Mouse (Mus musculus): ENCODE measurements at regions not wholly inside any gene's neighbourhood (a gene's known extent, or its start where the extent isn't known, plus 50 kb on each side); places are given as distances from the start of the nearest gene placed in this dataset.
A peak's percentile ranks its signal among the peaks of the same experiment; 100 is the strongest.

DNA sequence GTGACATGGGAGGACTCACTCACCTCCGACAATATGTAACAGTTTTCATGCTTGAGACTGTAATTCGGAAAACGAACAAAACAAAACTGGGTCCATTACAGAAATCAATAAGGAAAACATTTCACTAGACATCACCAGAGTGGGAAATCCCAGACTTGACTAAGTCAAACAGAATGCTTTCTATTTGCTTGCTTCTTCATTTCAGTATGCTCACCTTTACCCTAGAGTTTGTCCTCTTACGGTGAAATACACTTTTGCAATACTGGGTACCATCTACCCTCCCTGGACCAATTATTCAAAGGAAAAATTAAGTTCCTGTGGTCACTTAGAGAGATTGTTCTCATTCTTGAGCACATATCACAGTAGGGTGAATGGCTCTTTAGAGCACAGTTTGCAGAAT lies 613.4 kb upstream of the 4930412O13Rik start:
- no peak for DNase-seq

DNA sequence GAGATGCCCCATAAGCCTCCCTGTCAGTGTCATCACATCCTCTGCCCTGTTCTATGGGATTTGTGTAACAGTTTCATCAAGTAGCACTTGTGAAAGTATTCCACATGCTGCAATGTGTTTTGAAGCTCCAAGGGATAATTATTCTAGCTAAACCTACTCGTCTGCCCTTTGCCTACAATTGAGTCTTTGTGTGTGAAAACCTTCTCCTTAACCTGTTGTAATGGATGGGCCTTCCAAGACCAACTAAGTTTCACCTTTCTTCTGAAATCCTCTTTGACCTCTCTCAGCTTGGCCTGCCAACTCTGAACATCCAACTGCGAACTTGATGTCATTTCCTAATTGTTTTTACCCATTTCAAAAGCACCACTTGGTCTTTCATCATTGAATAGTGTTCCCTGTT lies 597.6 kb upstream of the 4930412O13Rik start:
- DNase-seq: no peak

DNA sequence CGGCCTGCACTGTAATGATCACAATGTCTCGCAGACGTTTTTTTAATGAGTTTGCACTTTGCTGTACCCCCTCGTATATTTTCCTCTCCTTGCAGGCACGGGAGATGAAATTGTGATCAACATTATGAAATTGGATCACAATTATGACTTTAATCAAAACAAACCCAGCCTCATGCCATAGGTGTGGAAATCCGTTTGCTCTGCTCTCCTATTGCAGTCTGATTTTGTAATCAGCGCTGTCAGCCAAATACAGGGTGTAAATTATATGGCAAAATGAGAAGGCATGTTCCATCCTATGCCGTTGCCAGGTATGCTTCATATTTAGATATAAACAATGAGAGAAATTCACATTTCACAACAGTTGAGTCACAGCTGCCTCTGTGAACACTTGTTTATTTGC lies 595.3 kb upstream of the 4930412O13Rik start:
- DNase-seq: no peak

DNA sequence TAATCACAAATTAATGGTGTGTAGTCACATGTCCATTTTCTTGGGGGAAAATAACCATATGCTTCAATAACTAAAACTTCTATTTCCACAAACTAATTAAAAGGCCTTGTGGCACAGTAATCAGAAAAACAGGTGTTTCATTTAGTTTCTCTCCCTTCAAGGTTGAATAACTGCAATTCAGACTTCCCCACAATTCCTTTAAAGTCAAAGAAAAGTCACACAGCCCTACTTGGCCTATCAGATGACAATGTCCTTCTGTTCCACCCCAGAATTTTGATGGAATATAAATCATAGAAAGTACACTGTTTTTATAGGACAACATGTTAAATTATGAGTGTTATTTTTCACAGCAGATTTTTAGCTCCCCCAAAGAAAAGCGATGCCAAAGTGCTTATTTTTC lies 594.0 kb upstream of the 4930412O13Rik start:
- no peak for DNase-seq

DNA sequence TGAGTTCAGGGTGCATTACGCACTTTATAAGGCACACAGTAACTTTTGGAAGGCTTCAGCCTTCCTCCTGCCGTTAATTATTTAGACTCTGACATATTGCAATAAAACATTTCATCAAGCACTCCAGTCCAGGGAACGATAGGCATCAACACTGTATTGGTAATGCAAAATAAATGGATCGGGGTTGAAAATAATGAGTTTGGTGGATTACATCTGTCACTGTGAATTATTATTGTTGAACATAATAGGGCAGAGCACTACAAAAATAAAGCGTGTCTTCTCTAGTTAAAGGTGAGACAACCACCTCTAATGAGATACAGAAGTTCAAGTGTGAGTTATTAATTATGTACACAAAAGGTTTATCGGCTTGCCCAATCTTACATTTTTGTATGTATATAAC lies 593.4 kb upstream of the 4930412O13Rik start:
- no peak for DNase-seq

DNA sequence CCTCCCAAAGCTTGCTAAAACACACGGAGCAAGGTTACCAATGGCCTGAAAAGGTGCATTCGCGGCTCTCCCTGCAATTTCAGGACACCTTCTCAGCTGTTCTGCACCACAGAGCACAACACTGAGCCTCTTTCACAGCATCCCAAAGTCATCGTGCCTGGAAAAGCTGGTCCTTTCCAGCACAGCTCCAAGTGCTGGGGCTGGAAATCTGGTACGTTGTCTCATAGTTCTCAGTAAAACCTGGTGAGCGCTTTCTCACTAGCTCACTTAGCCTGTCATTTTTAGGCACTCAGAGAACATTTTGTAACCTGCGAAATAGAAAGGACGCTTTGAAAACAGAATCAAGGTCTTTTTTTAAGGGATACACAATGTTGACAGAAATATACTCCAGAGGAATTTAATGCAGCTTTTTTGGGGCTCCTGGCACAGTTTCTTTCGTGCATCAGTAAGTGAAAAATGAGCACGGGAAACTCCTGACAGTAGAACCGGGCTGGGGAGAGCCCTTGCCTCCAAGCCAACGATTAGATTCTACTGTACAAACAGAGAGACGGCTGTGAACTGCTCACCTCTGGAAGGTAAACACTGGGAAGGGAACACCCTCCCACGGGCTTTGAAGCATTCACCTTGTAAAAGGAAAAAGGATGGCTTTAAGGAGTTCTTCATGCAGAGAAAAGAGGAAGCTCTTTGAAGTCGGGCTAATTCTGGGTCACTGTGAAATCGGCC lies 549.3 kb upstream of the 4930412O13Rik start:
- peak in 1 of 2 experiments; percentile 9 for DNase-seq

DNA sequence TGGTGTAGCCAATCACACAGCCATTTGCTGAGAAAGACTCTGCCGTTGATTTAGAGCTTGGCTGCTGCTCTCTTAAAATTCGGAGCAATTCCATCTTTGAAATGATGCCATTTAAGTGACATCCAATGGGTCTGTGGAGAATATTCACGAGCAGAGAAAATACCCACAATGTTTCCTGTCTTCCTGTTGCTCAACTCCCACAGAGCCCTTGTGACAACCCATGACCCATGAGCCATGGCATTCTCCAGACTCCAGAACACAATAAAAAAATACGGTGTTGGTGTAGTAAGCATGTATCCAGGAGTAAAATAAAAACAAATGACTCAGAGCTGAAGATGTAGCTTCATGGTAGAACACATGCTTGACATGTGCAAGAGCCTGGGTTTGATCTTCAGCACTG lies 532.1 kb upstream of the 4930412O13Rik start:
- DNase-seq: no peak

DNA sequence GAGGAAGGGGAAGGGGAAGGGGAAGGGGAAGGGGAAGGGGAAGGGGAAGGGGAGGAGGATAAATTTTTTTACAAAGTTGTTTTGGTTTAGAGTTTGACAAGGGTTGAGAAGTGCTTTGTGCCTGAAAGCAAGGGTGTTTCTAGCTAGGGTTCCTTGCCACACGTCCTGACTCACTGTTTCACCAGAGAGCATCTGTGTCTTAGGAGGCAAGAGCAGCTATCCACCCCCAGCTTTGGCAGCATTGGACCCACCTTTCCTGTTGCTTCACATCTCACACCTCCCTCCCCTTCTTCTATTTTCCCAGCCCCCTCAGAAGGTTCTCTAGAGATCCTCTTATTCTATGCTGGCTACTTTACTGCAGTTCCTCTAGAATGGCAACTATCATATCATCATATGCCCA lies 531.1 kb upstream of the 4930412O13Rik start:
- no peak for DNase-seq

DNA sequence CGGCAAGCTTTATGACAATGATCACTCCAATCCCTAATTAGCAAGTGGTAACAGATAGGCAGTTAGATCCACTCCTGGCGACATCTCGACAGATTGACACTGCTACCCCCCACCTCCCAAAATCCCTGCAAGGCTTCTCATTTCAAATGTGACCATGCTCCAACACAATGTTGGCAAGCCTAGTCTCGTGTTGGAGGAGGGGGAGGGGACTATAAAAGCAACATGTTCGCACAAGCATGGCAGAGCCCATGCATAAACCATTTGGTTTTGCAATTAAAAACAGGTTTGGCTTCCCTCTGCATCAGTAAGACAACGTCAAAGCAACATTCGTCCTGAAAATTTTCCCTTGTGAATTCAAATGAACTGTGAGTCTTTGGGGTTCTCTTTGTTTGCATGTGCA lies 528.9 kb upstream of the 4930412O13Rik start:
- peak in 1 of 2 experiments; percentile 6 for DNase-seq

DNA sequence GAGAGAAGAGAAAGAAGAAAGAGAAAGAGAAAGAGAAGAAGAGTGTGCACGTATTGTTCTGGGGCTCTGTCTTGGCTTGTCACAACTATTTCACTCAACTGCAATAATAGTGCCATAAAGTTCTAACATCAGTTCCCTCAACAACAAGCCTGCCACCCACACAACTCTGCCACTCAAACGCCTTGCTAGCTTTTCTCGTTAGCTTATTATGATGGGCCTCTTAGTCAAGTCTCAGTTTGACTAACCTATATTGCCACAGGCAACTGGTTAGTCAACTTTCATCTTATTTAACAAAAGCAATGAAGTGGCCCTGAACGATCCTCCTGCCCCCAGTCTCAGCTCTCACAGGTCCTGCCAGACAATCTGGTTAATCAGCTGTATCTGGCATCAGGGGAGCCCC lies 521.0 kb upstream of the 4930412O13Rik start:
- no peak for DNase-seq

DNA sequence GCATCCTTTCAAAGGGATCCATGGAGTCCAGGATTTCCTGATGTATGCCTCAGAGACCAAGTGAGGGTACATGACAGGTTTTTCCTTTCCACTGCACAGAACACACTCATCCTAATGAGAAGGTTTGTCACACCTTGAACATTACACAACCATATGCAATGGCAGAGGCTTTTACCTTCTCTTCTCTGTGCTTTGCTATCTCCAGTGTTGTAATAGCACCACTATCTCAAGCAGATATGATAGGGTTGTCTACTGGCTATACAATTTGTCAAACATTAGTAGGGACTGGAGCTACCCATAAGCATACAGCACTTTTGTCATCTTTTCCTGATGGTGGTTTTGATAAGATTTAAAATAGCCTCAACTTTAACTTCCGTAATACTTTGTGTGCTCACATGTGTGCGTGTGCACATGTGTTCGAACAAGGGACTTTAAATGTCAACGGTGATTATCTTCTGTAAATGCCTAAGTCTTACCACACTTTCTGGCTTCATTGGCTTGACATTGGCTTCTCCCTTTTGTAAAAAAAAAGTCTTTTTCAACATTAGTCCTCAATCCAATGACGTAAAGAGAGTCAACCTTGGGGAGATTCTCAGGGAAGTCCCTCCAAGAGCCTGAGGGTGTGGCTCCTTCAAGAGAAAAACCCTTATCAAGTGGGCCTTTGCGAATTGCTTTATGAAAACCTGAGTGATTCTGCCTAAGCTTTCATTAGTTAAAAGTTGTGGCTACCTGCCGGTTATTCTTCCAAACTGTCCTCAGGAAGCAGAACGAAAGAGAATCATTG lies 513.1 kb upstream of the 4930412O13Rik start:
- no peak for DNase-seq

DNA sequence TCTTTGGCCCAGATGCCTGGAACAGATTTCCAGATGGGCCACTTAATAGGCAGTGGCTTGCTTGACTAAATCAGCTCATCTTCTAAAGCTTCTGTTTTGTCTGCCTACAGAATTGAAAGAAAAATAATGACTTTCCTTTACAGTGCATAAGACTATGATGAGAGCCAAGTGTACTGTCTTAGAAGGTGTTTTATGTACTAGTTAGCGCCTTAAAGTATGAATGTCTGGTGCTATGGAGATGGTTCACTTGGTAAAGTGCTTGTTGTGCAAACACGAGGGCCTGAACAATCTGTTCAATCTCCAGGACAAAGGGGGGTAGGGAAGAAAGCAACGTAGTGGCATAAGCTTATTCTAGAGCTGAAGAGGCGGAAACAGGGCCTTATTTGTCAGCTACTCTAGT lies 511.5 kb upstream of the 4930412O13Rik start:
- DNase-seq: no peak

DNA sequence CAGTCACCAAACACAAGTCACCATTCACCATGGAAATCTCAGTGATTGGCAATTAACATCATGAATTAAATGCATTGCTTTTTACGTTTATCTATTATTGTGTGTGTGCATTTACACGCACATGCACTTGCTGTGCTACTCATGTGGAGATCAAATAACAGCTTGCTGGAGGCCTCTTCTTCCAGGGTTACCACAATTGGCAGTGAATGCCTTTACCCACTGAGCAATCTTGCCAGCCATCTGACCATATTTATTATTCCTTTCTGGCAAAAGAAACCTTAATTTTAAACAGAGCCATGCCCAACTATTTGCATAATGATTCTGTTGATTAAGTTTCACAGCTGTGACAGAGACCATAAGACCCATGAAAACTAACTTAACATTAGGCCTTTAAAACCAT lies 494.5 kb upstream of the 4930412O13Rik start:
- DNase-seq: no peak

DNA sequence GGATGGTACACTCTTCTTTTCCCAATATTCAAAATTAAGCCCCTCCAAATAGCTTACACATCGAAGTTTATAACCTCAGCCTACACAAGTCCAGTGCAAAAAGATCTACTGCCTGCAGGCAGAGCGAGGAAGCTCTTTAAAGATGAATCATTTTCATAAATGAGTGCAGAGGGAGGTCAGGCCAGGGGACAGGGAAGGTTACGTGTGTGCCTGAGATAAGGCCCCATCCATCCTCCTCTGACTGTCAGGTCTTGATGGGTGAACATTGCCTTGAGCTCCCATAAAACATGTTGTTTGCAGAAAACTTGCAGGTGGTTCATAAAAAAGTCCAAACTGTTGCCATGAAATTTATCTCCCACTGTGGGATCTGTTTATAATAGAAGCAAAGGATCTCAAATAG lies 493.0 kb upstream of the 4930412O13Rik start:
- peak; percentile 3 to 16 for DNase-seq

DNA sequence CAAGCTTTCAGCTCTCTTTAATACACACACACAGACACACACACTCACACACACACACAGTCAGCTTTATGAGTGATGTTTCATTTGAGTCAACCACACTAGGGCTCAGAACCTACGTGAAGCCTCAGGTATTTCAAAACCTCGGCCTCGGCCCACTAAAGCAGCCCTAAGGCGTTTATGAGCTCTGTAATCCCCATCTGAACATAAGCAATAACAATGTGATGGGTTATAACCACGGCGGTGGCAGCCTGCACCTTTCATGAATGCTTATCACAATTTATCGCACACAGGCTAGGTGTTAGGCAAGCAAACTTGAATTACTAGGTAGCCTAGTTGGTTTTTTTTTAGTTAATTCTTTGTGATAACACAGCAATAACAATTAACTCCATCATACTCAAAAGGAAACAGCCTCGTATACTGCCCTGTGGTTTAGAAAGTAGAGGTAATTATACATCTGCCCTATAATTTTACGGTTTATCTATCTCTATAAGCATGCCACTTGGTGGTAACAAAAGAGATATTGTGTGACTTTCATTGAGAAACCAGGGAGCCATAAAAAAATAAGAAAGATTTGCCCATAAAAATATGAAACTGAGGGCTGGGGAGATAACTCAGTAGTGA lies 485.6 kb upstream of the 4930412O13Rik start:
- DNase-seq: no peak

DNA sequence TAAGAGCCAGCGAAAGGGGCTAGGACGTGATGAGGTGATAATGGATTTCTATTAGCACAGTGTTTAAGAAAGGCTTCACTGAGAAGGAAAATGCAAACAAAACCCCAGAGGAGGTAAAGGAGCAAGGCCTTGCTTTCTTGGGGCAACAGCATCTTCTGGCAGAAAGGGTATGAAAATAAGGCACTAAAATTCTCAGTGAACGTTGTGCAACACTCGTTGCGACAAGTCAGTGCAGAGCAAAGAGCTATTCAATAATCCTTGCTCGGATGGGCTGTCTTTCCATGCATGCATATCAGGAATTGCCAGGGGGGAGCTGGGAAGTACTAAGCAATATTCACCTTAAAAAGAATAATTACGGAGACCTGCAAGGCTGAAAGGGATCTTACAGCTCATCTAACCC lies 479.6 kb upstream of the 4930412O13Rik start:
- DNase-seq: no peak

DNA sequence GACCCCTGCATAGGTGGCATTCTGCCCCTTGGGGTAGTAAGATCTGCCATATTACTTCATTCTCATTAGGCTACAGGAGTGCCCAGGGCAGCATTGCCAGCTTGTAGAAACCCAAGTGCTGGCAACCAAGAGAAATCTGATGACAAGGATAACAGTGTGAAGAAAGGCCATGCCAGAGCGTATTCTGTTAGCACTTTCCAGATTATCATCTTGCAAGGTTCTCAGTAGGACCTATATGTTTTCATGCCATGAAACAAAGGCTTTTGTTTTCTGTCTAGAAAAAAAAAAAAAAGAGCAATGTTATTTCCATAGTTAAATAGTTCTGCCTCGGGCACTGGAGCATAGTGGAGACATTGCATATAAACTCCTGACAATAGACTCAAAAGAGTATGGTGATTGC lies 478.8 kb upstream of the 4930412O13Rik start:
- no peak for DNase-seq

DNA sequence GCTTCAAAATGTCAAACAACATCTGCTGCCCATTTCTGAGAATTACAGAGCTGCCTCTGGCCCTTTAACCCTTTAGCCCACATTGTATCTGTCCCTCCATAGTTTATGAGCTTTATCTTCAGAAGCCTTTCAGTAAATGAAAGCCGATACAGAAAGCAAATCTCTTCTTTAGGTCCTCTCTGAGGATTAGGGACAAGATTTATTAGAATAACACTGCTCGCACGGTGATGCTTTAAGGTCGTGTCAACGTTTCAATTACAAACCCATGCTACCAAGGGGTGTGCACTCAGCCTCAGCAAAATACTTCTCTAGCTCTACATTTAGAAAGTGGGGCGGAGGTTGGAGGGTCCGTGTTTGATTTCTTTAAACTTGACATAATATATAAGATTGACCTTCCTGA lies 472.0 kb upstream of the 4930412O13Rik start:
- DNase-seq: no peak

DNA sequence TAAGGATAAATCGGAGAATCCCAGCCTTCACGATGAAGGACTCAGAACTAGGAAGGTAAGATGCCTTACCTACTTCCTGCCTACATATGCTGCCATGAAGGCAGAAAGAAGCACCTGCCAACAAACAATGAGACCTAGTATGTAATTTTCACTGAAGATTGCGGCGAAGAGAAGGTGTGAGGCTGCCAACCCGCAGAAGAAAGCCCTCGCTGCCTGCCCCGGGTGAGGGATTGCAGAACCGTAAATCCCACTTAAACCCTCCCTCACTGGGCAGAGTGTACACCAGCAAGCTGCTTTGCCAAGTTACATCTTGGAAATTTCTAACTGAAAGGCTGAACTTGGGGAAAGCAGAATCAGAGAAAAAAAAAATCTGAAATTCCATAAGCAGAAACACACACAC lies 458.4 kb upstream of the 4930412O13Rik start:
- DNase-seq: no peak

DNA sequence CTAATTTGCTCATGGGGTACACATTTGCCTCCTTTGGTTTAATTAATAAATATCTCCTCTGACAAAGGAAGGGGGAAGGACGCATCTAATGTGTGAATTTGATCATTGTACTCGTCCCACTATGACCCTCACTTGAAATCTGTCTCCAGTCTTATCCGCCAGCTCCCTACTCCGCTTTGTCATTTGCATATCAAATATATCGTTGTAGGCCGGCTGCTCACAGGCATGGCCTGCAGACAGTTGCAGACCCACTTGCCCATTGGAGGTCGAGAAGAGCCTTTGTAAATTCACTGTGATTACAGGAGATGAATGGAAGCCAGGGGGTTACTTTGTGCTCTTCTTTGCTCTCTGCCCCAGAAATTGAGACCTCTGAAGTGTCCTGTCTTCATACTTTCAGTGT lies 457.5 kb upstream of the 4930412O13Rik start:
- no peak for DNase-seq

DNA sequence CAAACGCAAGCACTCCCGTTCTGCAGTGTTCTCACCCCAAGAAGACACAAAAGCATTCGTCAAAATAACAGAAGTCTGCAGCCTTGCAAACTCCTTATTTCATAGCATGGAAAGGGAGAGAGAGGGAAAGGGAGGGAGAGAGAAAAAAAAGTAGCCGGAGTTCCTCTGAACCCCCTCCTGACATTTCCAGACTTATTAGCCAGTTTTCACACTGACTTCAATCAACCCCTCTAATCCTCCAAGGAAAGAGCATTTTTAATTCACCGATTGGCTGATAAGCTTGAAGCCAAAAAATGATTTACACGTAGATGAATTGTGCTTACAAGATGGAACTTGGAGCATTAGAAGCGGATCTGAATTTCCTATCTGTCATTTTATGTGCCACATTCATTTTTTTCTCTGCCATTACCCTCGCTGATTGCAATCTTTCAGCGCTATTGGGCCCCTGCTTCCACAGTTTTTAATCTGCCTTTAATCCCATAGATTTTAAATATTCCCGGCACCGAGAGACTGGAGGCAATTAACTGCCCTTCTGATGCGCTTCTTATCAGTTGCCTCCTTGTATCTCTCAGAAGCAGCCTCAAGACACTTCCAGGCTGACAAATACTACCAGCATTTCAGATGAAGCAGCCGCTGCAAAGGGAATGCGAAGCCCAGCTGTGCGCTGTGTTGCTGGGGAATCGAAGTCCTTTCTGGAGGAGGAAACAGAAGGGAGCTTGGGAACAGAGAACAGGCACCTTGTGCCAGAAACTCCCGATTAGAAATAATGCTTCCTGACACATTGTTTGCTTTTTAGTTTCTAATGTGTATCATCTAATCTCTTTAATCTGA lies 447.7 kb upstream of the 4930412O13Rik start:
- peak; percentile 10 to 16 for DNase-seq

DNA sequence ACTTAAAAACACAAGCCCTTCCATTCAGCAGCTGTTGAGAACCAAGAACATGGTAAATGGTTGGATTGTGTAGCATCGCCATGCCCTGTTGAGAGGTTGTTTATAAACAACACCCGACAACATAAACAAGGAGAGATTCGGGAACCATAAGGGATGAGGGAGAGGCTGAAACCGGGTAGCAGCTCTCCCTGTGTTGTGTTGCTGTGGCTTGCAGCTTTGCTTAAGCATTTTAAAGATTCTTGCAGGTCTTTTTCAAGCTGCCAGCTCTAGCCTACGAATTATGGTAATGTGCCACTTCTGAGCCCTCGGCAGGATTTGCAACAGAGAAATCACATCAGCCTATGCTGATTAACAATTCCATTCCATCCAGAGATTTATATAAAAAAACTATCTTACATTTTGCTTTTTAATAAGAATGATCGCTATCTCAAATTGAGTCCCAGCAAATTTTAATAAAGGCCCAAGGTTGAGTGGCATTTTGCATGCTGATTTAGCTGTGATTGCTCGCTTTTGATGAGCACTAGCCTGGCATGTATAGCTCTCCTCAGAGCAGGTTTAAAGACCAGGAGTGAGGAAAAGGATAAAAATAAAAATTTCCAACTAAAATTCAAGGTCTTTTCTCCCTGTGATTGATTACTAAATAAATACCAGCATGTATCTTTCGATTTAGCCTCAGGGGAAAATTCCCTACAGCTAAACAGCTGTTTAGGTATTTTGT lies 445.7 kb upstream of the 4930412O13Rik start:
- DNase-seq: no peak

Measured in kidney, postnatal 4 days (tissue).